Mouse (Mus musculus): Measurements from ENCODE around the gene Serpinb6a. TPM values are rescaled to one million over a fixed set of nuclear protein-coding genes. Genes with fewer than 3 reads are reported as not detected.

Serpinb6a gene
- 36.3 and 38.8 TPM in 2 replicates for polyA plus RNA-seq (2016; fragmentation: Nextera tagmentation; extraction: Ambion mirVana)

GRCm38 (mm10) chr13:34002058-34003006, at the start of gene Serpinb6a, which contains the start of gene Ripk1:
Gene Serpinb6a, minus strand, starts transcription at chr13:34002794.
Gene Ripk1, plus strand, starts transcription at chr13:34002363.
- Histone ChIP-seq H3K9ac (peak within 1 kb of the TSS; percentile 94), H3K4me3 (peak within 1 kb of the TSS; percentile 94), H3K27me3 (replicated peaks) (no peaks in the 10 kb centered on the region), H3K36me3 (no peaks in the 10 kb centered on the region), H3K4me1 (0 out of 2 replicates have a peak, but pooled peaks cover 8% of the 10 kb centered on the region), H3K27ac (peak within 1 kb of the TSS; percentile 87), H3K4me2 (replicated peaks) (peak within 1 kb of the TSS; percentile 80), H3K9me3 (no peaks in the 10 kb centered on the region)
- WGBS: under 1% methylated on average over 90 of the region's 92 CpGs
- peak; percentile 97 for ATAC-seq (ENCODE audit: low FRiP score, low read depth)

- Histone ChIP-seq H3K9me3 (0 out of 2 replicates have a peak, but pooled peaks cover 2% of the 10 kb centered on the region), H3K36me3 (peaks cover 19% of the 10 kb centered on the region), H3K4me2 (replicated peaks) (no peak overlapping the region), H3K4me3 (no peak overlapping the region), H3K27me3 (replicated peaks) (no peaks in the 10 kb centered on the region), H3K4me1 (no peaks in the 10 kb centered on the region), H3K27ac (no peak overlapping the region), H3K9ac (no peak overlapping the region)
- WGBS: 95% methylated on average over 3 of the region's 3 CpGs
- ATAC-seq (ENCODE audit: low FRiP score, low read depth): no peak
Observed at GRCm38 (mm10) chr13:34051692-34052091, 49.1 kb upstream of the Serpinb6a start.

- no peak for ATAC-seq (ENCODE audit: low FRiP score, low read depth)
- H3K4me3 ChIP-seq: no peak overlapping the region
- H3K9ac ChIP-seq: no peak overlapping the region
- no peak overlapping the region for H3K27ac ChIP-seq
- H3K4me1 ChIP-seq: no peaks in the 10 kb centered on the region
- H3K27me3 ChIP-seq (replicated peaks): no peaks in the 10 kb centered on the region
- 93% methylated on average over 8 of the region's 8 CpGs for WGBS
- no peaks in the 10 kb centered on the region for H3K9me3 ChIP-seq
- H3K36me3 ChIP-seq: peaks cover 13% of the 10 kb centered on the region
- no peak overlapping the region for H3K4me2 ChIP-seq (replicated peaks)
Observed at GRCm38 (mm10) chr13:34050479-34050878, 47.9 kb upstream of the Serpinb6a start.

- no peak overlapping the region for H3K27ac ChIP-seq
- no peak overlapping the region for H3K9ac ChIP-seq
- no peaks in the 10 kb centered on the region for H3K9me3 ChIP-seq
- ATAC-seq (ENCODE audit: low FRiP score, low read depth): no peak
- no peaks in the 10 kb centered on the region for H3K27me3 ChIP-seq (replicated peaks)
- H3K4me1 ChIP-seq: no peaks in the 10 kb centered on the region
- no peak overlapping the region for H3K4me2 ChIP-seq (replicated peaks)
- 94% methylated on average over 3 of the region's 3 CpGs for WGBS
- H3K36me3 ChIP-seq: peaks cover 6% of the 10 kb centered on the region
- H3K4me3 ChIP-seq: no peak overlapping the region
Observed at GRCm38 (mm10) chr13:34047526-34047925, 44.9 kb upstream of the Serpinb6a start.

- WGBS: 43% methylated on average over 11 of the region's 11 CpGs
- peaks cover 6% of the 10 kb centered on the region for H3K36me3 ChIP-seq
Observed at GRCm38 (mm10) chr13:34046421-34047012, 43.9 kb upstream of the Serpinb6a start.

GRCm38 (mm10) chr13:34045511-34046249, 43.1 kb upstream of the Serpinb6a start:
- Histone ChIP-seq H3K9me3 (no peaks in the 10 kb centered on the region), H3K36me3 (peaks cover 6% of the 10 kb centered on the region), H3K4me1 (no peaks in the 10 kb centered on the region), H3K9ac (no peak overlapping the region), H3K4me3 (no peak overlapping the region), H3K4me2 (replicated peaks) (no peak overlapping the region), H3K27ac (no peak overlapping the region), H3K27me3 (replicated peaks) (no peaks in the 10 kb centered on the region)
- ATAC-seq (ENCODE audit: low FRiP score, low read depth): peak; percentile 55
- WGBS: 68% methylated on average over 5 of the region's 5 CpGs

More at GRCm38 (mm10) chr13:34046421-34047012, 43.9 kb upstream of the Serpinb6a start:
- Histone ChIP-seq H3K27ac (no peak overlapping the region), H3K4me2 (replicated peaks) (no peak overlapping the region), H3K9me3 (no peaks in the 10 kb centered on the region), H3K27me3 (replicated peaks) (no peaks in the 10 kb centered on the region), H3K4me3 (no peak overlapping the region), H3K4me1 (no peaks in the 10 kb centered on the region), H3K9ac (no peak overlapping the region)
- peak; percentile 95 for ATAC-seq (ENCODE audit: low FRiP score, low read depth)

- no peak overlapping the region for H3K9ac ChIP-seq
- peaks cover 9% of the 10 kb centered on the region for H3K36me3 ChIP-seq
- ATAC-seq (ENCODE audit: low FRiP score, low read depth): no peak
- no peaks in the 10 kb centered on the region for H3K4me1 ChIP-seq
- H3K27ac ChIP-seq: no peak overlapping the region
- no peak overlapping the region for H3K4me2 ChIP-seq (replicated peaks)
- no peaks in the 10 kb centered on the region; the same call in 1 of the 2 replicates for H3K9me3 ChIP-seq
- no peak overlapping the region for H3K4me3 ChIP-seq
- 82% methylated on average over 7 of the region's 7 CpGs for whole genome bisulfite sequencing
- H3K27me3 ChIP-seq (replicated peaks): no peaks in the 10 kb centered on the region
Observed at GRCm38 (mm10) chr13:34043716-34044393, 41.3 kb upstream of the Serpinb6a start.

- no peak overlapping the region for H3K4me3 ChIP-seq
- no peaks in the 10 kb centered on the region; the same call in 1 of the 2 replicates for H3K9me3 ChIP-seq
- no peak overlapping the region for H3K27ac ChIP-seq
- WGBS: 98% methylated on average over 3 of the region's 3 CpGs
- no peak for ATAC-seq (ENCODE audit: low FRiP score, low read depth)
- no peak overlapping the region for H3K4me2 ChIP-seq (replicated peaks)
- peaks cover 3% of the 10 kb centered on the region; the same call in 1 of the 2 replicates for H3K36me3 ChIP-seq
- H3K9ac ChIP-seq: no peak overlapping the region
- H3K4me1 ChIP-seq: peaks cover 6% of the 10 kb centered on the region
- no peaks in the 10 kb centered on the region for H3K27me3 ChIP-seq (replicated peaks)
Observed at GRCm38 (mm10) chr13:34040091-34040490, 37.5 kb upstream of the Serpinb6a start.

- Histone ChIP-seq H3K4me3 (no peak overlapping the region), H3K4me2 (replicated peaks) (peak overlapping the region; percentile 76), H3K4me1 (peaks cover 6% of the 10 kb centered on the region), H3K27me3 (replicated peaks) (no peaks in the 10 kb centered on the region), H3K9ac (no peak overlapping the region), H3K27ac (no peak overlapping the region), H3K9me3 (no peaks in the 10 kb centered on the region; the same call in 1 of the 2 replicates), H3K36me3 (peaks cover 3% of the 10 kb centered on the region; the same call in 1 of the 2 replicates)
- no peak for ATAC-seq (ENCODE audit: low FRiP score, low read depth)
- WGBS: 48% methylated on average over 8 of the region's 8 CpGs
Observed at GRCm38 (mm10) chr13:34038901-34039341, 36.3 kb upstream of the Serpinb6a start.

GRCm38 (mm10) chr13:34038056-34038432, 35.5 kb upstream of the Serpinb6a start:
- Histone ChIP-seq H3K27me3 (replicated peaks) (no peaks in the 10 kb centered on the region), H3K27ac (peak overlapping the region; percentile 70; the same call in 1 of the 2 replicates), H3K36me3 (peaks cover 3% of the 10 kb centered on the region), H3K4me1 (peaks cover 6% of the 10 kb centered on the region), H3K9ac (peak overlapping the region; percentile 88), H3K4me3 (peak overlapping the region; percentile 68), H3K9me3 (no peaks in the 10 kb centered on the region; the same call in 1 of the 2 replicates), H3K4me2 (replicated peaks) (peak overlapping the region; percentile 76)
- WGBS: 47% methylated on average over 5 of the region's 5 CpGs
- ATAC-seq (ENCODE audit: low FRiP score, low read depth): peak; percentile 21; the same call in 1 of the 2 replicates
